Mouse (Mus musculus): ENCODE data around the gene Rasgef1a.

GRCm38 (mm10) chr6:118036866-118037265 lies 25.6 kb downstream of the Rasgef1a start:
- TF ChIP-seq CTCF (IDR thresholded peaks at IDR 0.05; ENCODE audit: low read depth, low read length) (no peak), POLR2A (IDR thresholded peaks at IDR 0.05; ENCODE audit: insufficient read depth, low read length) (no peak), EP300 (IDR thresholded peaks at IDR 0.05; ENCODE audit: insufficient read depth, low read depth, low read length) (no peak)

Data from ES-Bruce4 (cell line).